Comparison of ENCODE assay signal across 8 mouse cellular contexts in the genomic region with DNA sequence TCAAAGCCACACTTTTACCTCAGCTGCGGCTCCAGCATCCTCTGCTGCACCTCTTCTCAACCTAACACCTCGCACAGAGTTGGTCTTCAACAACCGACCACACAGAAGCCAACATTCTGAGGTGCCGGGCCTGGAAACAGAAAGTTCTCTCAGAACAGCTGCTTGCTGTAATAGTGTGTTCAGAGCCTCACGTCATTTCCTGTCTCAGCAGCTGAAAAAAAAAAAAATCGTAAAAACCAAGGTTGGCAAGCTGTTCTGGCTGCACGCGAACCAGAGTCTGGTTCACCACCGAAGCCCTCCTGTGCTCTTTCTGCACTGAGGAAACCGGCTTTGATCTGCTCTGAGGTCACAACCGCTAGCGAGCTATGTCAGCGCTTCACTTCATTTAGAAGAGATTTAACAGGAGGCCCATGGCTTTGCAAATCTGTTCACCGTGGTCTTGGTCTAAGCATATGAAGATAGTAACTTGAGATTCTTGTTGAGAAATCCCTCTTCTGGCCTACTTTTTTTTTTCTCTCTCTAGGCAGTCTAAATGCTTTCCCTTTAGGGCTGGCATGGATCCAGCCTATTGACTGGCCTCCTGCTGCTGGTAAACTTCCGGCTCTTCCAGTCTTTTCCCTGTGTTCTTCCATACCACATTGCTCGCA. TPM values are rescaled to one million over a fixed set of nuclear protein-coding genes. Genes with fewer than 3 reads are reported as not detected.
A peak's percentile ranks its signal among the peaks of the same experiment; 100 is the strongest.
DNase-seq lines count a peak whose midpoint lies in the region; ATAC-seq and TF ChIP-seq lines count a peak whose summit lies in the region.

No protein-coding gene starts in this region.

- no peak for TF ChIP-seq POLR2A in kidney, adult 2 months (IDR thresholded peaks at IDR 0.05; ENCODE audit: low read depth, low read length)

- H3K4me1 ChIP-seq in embryonic facial prominence, embryonic 13.5 days: peaks cover 14% of the 10 kb centered on the region
- no peaks in the 10 kb centered on the region for H3K4me1 ChIP-seq in kidney, adult 2 months (ENCODE audit: control insufficient read depth, insufficient read depth, low read length)
- H3K4me1 ChIP-seq in limb, embryonic 13.5 days: peaks cover 17% of the 10 kb centered on the region
- peaks cover 22% of the 10 kb centered on the region for H3K4me1 ChIP-seq in midbrain, embryonic 12.5 days

- H3K9ac ChIP-seq in embryonic facial prominence, embryonic 13.5 days: peak overlapping the region; percentile 36; the same call in 1 of the 2 replicates
- H3K9ac ChIP-seq in limb, embryonic 13.5 days: no peak overlapping the region
- no peak overlapping the region for H3K9ac ChIP-seq in midbrain, embryonic 12.5 days (replicated peaks)

- DNase-seq in cerebellum, postnatal 14 days: peak; percentile 17 to 36
- DNase-seq in cerebellum, adult 11-12 months: no peak
- peak; percentile 59 to 70 for DNase-seq in heart, adult 9 months (ENCODE audit: low spot score in 2 of 2)
- DNase-seq in kidney, adult 2 months: peak; percentile 66
- peak; percentile 55 to 59 for DNase-seq in spleen, postnatal 10 days (ENCODE audit: low spot score in 2 of 2)

- WGBS in embryonic facial prominence, embryonic 13.5 days: 17% methylated on average over 16 of the region's 16 CpGs
- 12% methylated on average over 16 of the region's 16 CpGs for WGBS in kidney, adult 2 months
- 10% methylated on average over 16 of the region's 16 CpGs for WGBS in limb, embryonic 13.5 days
- 33% methylated on average over 16 of the region's 16 CpGs for WGBS in midbrain, embryonic 12.5 days

- no peak; the same call in 1 of the 2 replicates for ATAC-seq in embryonic facial prominence, embryonic 13.5 days (ENCODE audit: insufficient number of reproducible peaks, insufficient read depth, low FRiP score, low TSS enrichment, low read depth)
- peak; percentile 91 for ATAC-seq in limb, embryonic 13.5 days (ENCODE audit: low FRiP score, low read depth)
- 0 out of 2 replicates have a peak, but pooled peaks have one; percentile 34 for ATAC-seq in midbrain, embryonic 12.5 days (ENCODE audit: low FRiP score, low read depth)

- H3K36me3 ChIP-seq in embryonic facial prominence, embryonic 13.5 days: no peaks in the 10 kb centered on the region
- H3K36me3 ChIP-seq in kidney, adult 2 months (ENCODE audit: control insufficient read depth, insufficient read depth, low read length): no peaks in the 10 kb centered on the region
- H3K36me3 ChIP-seq in limb, embryonic 13.5 days: no peaks in the 10 kb centered on the region
- H3K36me3 ChIP-seq in midbrain, embryonic 12.5 days: no peaks in the 10 kb centered on the region

- H3K9me3 ChIP-seq in embryonic facial prominence, embryonic 13.5 days: no peaks in the 10 kb centered on the region
- no peaks in the 10 kb centered on the region for H3K9me3 ChIP-seq in limb, embryonic 13.5 days
- no peaks in the 10 kb centered on the region for H3K9me3 ChIP-seq in midbrain, embryonic 12.5 days

- TF ChIP-seq CTCF in kidney, adult 2 months (conservative IDR thresholded peaks at IDR 0.05; ENCODE audit: insufficient read depth, insufficient read length, low read depth, low read length): no peak

- H3K4me3 ChIP-seq in embryonic facial prominence, embryonic 13.5 days: peak overlapping the region; percentile 30
- peak overlapping the region; percentile 32 for H3K4me3 ChIP-seq in kidney, adult 2 months (ENCODE audit: insufficient read depth, low read depth, low read length)
- H3K4me3 ChIP-seq in limb, embryonic 13.5 days: peak overlapping the region; percentile 30
- H3K4me3 ChIP-seq in midbrain, embryonic 12.5 days: no peak overlapping the region

- H3K27me3 ChIP-seq in embryonic facial prominence, embryonic 13.5 days: no peaks in the 10 kb centered on the region
- H3K27me3 ChIP-seq in kidney, adult 2 months (replicated peaks; ENCODE audit: control insufficient read depth, insufficient read depth, low read length): no peaks in the 10 kb centered on the region
- H3K27me3 ChIP-seq in limb, embryonic 13.5 days: no peaks in the 10 kb centered on the region
- no peaks in the 10 kb centered on the region for H3K27me3 ChIP-seq in midbrain, embryonic 12.5 days

- peak overlapping the region; percentile 92 for H3K27ac ChIP-seq in embryonic facial prominence, embryonic 13.5 days
- H3K27ac ChIP-seq in kidney, adult 2 months (ENCODE audit: insufficient read depth, low read depth, low read length): peak overlapping the region; percentile 90
- H3K27ac ChIP-seq in limb, embryonic 13.5 days: peak overlapping the region; percentile 84
- peak overlapping the region; percentile 58 for H3K27ac ChIP-seq in midbrain, embryonic 12.5 days (replicated peaks)

- H3K4me2 ChIP-seq in embryonic facial prominence, embryonic 13.5 days: peak overlapping the region; percentile 56
- H3K4me2 ChIP-seq in limb, embryonic 13.5 days (replicated peaks): peak overlapping the region; percentile 61
- peak overlapping the region; percentile 45 for H3K4me2 ChIP-seq in midbrain, embryonic 12.5 days (replicated peaks)

RNA-seq across cellular contexts. Expression of a gene that starts 38.6 kb away (rescaled TPM):
- polyA plus RNA-seq in embryonic facial prominence, embryonic 13.5 days (2015; fragmentation: Nextera tagmentation; extraction: Ambion mirVana): 3.9 and 4.3 TPM in 2 replicates
- polyA plus RNA-seq in kidney, adult 2 months (2012; rRNA removed): 3.2 and 4.3 TPM in 2 replicates
- 3.7 and 3.9 TPM in 2 replicates for polyA plus RNA-seq in limb, embryonic 13.5 days (2015; fragmentation: Nextera tagmentation; extraction: Ambion mirVana)
- polyA plus RNA-seq in midbrain, embryonic 12.5 days (2016; fragmentation: Nextera tagmentation; extraction: Ambion mirVana): 7.4 and 7.7 TPM in 2 replicates
